Mouse (Mus musculus): ENCODE results near the gene Lmo1. TPM values are rescaled to one million over a fixed set of nuclear protein-coding genes. Genes with fewer than 3 reads are reported as not detected.

Gene Lmo1
- polyA plus RNA-seq, 1 experiment from 2014 or later, result 2.9 TPM

- Histone ChIP-seq H3K27ac (ENCODE audit: low read depth) (no peak overlapping the region), H3K9me3 (ENCODE audit: control insufficient read depth, low read length) (no peaks in the 10 kb centered on the region), H3K36me3 (ENCODE audit: control insufficient read depth, insufficient read depth, low read length) (no peaks in the 10 kb centered on the region), H3K4me2 (ENCODE audit: low read length) (no peak overlapping the region), H3K4me1 (replicated peaks; ENCODE audit: control insufficient read depth, insufficient read depth, low read length) (peaks cover 3% of the 10 kb centered on the region), H3K9ac (ENCODE audit: low read length) (no peak overlapping the region), H3K4me3 (ENCODE audit: low read depth, low read length) (no peak overlapping the region), H3K27me3 (replicated peaks; ENCODE audit: control insufficient read depth, insufficient read depth, low read length) (peaks cover 44% of the 10 kb centered on the region)
- DNase-seq (ENCODE audit: low spot score), result no peak
- no peak for ATAC-seq (replicated peaks; ENCODE audit: low FRiP score, low TSS enrichment, low read depth)
- 85% methylated on average over 7 of the region's 7 CpGs for WGBS
Observed at GRCm38 (mm10) chr7:109168716-109169115, 6.3 kb downstream of the Lmo1 start.

GRCm38 (mm10) chr7:109165931-109166585 lies 8.9 kb downstream of the Lmo1 start:
- 70% methylated on average over 17 of the region's 17 CpGs for WGBS
- no peak overlapping the region for H3K4me3 ChIP-seq (ENCODE audit: low read depth, low read length)
- ATAC-seq (replicated peaks; ENCODE audit: low FRiP score, low TSS enrichment, low read depth), result no peak

GRCm38 (mm10) chr7:109154331-109154730 lies 20.7 kb downstream of the Lmo1 start:
- Histone ChIP-seq H3K27ac (ENCODE audit: low read depth) (no peak overlapping the region), H3K36me3 (ENCODE audit: control insufficient read depth, insufficient read depth, low read length) (no peaks in the 10 kb centered on the region), H3K9ac (ENCODE audit: low read length) (no peak overlapping the region), H3K9me3 (ENCODE audit: control insufficient read depth, low read length) (no peaks in the 10 kb centered on the region), H3K27me3 (replicated peaks; ENCODE audit: control insufficient read depth, insufficient read depth, low read length) (no peaks in the 10 kb centered on the region), H3K4me3 (ENCODE audit: low read depth, low read length) (no peak overlapping the region), H3K4me1 (replicated peaks; ENCODE audit: control insufficient read depth, insufficient read depth, low read length) (no peaks in the 10 kb centered on the region), H3K4me2 (ENCODE audit: low read length) (no peak overlapping the region)
- WGBS, result 76% methylated on average over 11 of the region's 11 CpGs
- ATAC-seq (replicated peaks; ENCODE audit: low FRiP score, low TSS enrichment, low read depth) (no peak), DNase-seq (ENCODE audit: low spot score) (no peak)

More at GRCm38 (mm10) chr7:109165931-109166585, 8.9 kb downstream of the Lmo1 start:
- Histone ChIP-seq H3K27ac (ENCODE audit: low read depth) (no peak overlapping the region), H3K9ac (ENCODE audit: low read length) (no peak overlapping the region), H3K4me1 (replicated peaks; ENCODE audit: control insufficient read depth, insufficient read depth, low read length) (peaks cover 3% of the 10 kb centered on the region), H3K4me2 (ENCODE audit: low read length) (no peak overlapping the region), H3K27me3 (replicated peaks; ENCODE audit: control insufficient read depth, insufficient read depth, low read length) (peaks cover 27% of the 10 kb centered on the region), H3K36me3 (ENCODE audit: control insufficient read depth, insufficient read depth, low read length) (no peaks in the 10 kb centered on the region), H3K9me3 (ENCODE audit: control insufficient read depth, low read length) (no peaks in the 10 kb centered on the region)
- DNase-seq (ENCODE audit: low spot score), result no peak

- Histone ChIP-seq H3K4me1 (replicated peaks; ENCODE audit: control insufficient read depth, insufficient read depth, low read length) (no peaks in the 10 kb centered on the region), H3K27ac (ENCODE audit: low read depth) (no peak overlapping the region), H3K9me3 (ENCODE audit: control insufficient read depth, low read length) (no peaks in the 10 kb centered on the region), H3K27me3 (replicated peaks; ENCODE audit: control insufficient read depth, insufficient read depth, low read length) (no peaks in the 10 kb centered on the region), H3K9ac (ENCODE audit: low read length) (no peak overlapping the region), H3K36me3 (ENCODE audit: control insufficient read depth, insufficient read depth, low read length) (no peaks in the 10 kb centered on the region), H3K4me2 (ENCODE audit: low read length) (no peak overlapping the region), H3K4me3 (ENCODE audit: low read depth, low read length) (no peak overlapping the region)
- ATAC-seq (replicated peaks; ENCODE audit: low FRiP score, low TSS enrichment, low read depth) (no peak), DNase-seq (ENCODE audit: low spot score) (no peak)
- WGBS, result 79% methylated on average over 5 of the region's 5 CpGs
Observed at GRCm38 (mm10) chr7:109153538-109153937, 21.5 kb downstream of the Lmo1 start.

- ATAC-seq (replicated peaks; ENCODE audit: low FRiP score, low TSS enrichment, low read depth), result no peak
- DNase-seq (ENCODE audit: low spot score), result no peak
Observed at GRCm38 (mm10) chr7:109151088-109151487, 23.9 kb downstream of the Lmo1 start.

GRCm38 (mm10) chr7:109145211-109145610 lies 29.8 kb downstream of the Lmo1 start:
- ATAC-seq (replicated peaks; ENCODE audit: low FRiP score, low TSS enrichment, low read depth), result no peak
- H3K9me3 ChIP-seq (ENCODE audit: control insufficient read depth, low read length), result no peaks in the 10 kb centered on the region
- no peak overlapping the region for H3K27ac ChIP-seq (ENCODE audit: low read depth)
- WGBS, result 44% methylated on average over 8 of the region's 8 CpGs
- H3K4me1 ChIP-seq (replicated peaks; ENCODE audit: control insufficient read depth, insufficient read depth, low read length), result peaks cover 3% of the 10 kb centered on the region; the same call in 1 of the 2 replicates
- DNase-seq (ENCODE audit: low spot score), result no peak
- no peak overlapping the region for H3K4me3 ChIP-seq (ENCODE audit: low read depth, low read length)
- H3K9ac ChIP-seq (ENCODE audit: low read length), result no peak overlapping the region
- no peak overlapping the region for H3K4me2 ChIP-seq (ENCODE audit: low read length)
- no peaks in the 10 kb centered on the region for H3K36me3 ChIP-seq (ENCODE audit: control insufficient read depth, insufficient read depth, low read length)
- no peaks in the 10 kb centered on the region; the same call in 1 of the 2 replicates for H3K27me3 ChIP-seq (replicated peaks; ENCODE audit: control insufficient read depth, insufficient read depth, low read length)

More at GRCm38 (mm10) chr7:109151088-109151487, 23.9 kb downstream of the Lmo1 start:
- Histone ChIP-seq H3K4me3 (ENCODE audit: low read depth, low read length) (no peak overlapping the region), H3K36me3 (ENCODE audit: control insufficient read depth, insufficient read depth, low read length) (no peaks in the 10 kb centered on the region), H3K9ac (ENCODE audit: low read length) (no peak overlapping the region), H3K9me3 (ENCODE audit: control insufficient read depth, low read length) (no peaks in the 10 kb centered on the region), H3K4me2 (ENCODE audit: low read length) (no peak overlapping the region), H3K4me1 (replicated peaks; ENCODE audit: control insufficient read depth, insufficient read depth, low read length) (no peaks in the 10 kb centered on the region), H3K27ac (ENCODE audit: low read depth) (no peak overlapping the region), H3K27me3 (replicated peaks; ENCODE audit: control insufficient read depth, insufficient read depth, low read length) (no peaks in the 10 kb centered on the region)
- 84% methylated on average over 4 of the region's 4 CpGs for WGBS

- Histone ChIP-seq H3K9me3 (ENCODE audit: control insufficient read depth, low read length) (no peaks in the 10 kb centered on the region), H3K4me1 (replicated peaks; ENCODE audit: control insufficient read depth, insufficient read depth, low read length) (peaks cover 3% of the 10 kb centered on the region; the same call in 1 of the 2 replicates), H3K27me3 (replicated peaks; ENCODE audit: control insufficient read depth, insufficient read depth, low read length) (no peaks in the 10 kb centered on the region; the same call in 1 of the 2 replicates), H3K9ac (ENCODE audit: low read length) (no peak overlapping the region), H3K4me2 (ENCODE audit: low read length) (no peak overlapping the region), H3K4me3 (ENCODE audit: low read depth, low read length) (no peak overlapping the region), H3K36me3 (ENCODE audit: control insufficient read depth, insufficient read depth, low read length) (no peaks in the 10 kb centered on the region), H3K27ac (ENCODE audit: low read depth) (no peak overlapping the region)
- no peak for DNase-seq (ENCODE audit: low spot score)
- WGBS, result 37% methylated on average over 11 of the region's 11 CpGs
- no peak for ATAC-seq (replicated peaks; ENCODE audit: low FRiP score, low TSS enrichment, low read depth)
Observed at GRCm38 (mm10) chr7:109144705-109145104, 30.3 kb downstream of the Lmo1 start.

- Histone ChIP-seq H3K4me1 (replicated peaks; ENCODE audit: control insufficient read depth, insufficient read depth, low read length) (peaks cover 3% of the 10 kb centered on the region; the same call in 1 of the 2 replicates), H3K4me2 (ENCODE audit: low read length) (no peak overlapping the region), H3K27me3 (replicated peaks; ENCODE audit: control insufficient read depth, insufficient read depth, low read length) (no peaks in the 10 kb centered on the region; the same call in 1 of the 2 replicates), H3K36me3 (ENCODE audit: control insufficient read depth, insufficient read depth, low read length) (no peaks in the 10 kb centered on the region), H3K27ac (ENCODE audit: low read depth) (no peak overlapping the region), H3K9ac (ENCODE audit: low read length) (no peak overlapping the region), H3K4me3 (ENCODE audit: low read depth, low read length) (no peak overlapping the region), H3K9me3 (ENCODE audit: control insufficient read depth, low read length) (no peaks in the 10 kb centered on the region)
- no peak for ATAC-seq (replicated peaks; ENCODE audit: low FRiP score, low TSS enrichment, low read depth)
- 71% methylated on average over 2 of the region's 2 CpGs for WGBS
- DNase-seq (ENCODE audit: low spot score), result no peak
Observed at GRCm38 (mm10) chr7:109142564-109142963, 32.4 kb downstream of the Lmo1 start.

- Histone ChIP-seq H3K9me3 (ENCODE audit: control insufficient read depth, low read length) (no peaks in the 10 kb centered on the region), H3K4me1 (replicated peaks; ENCODE audit: control insufficient read depth, insufficient read depth, low read length) (peaks cover 3% of the 10 kb centered on the region; the same call in 1 of the 2 replicates), H3K27ac (ENCODE audit: low read depth) (no peak overlapping the region), H3K36me3 (ENCODE audit: control insufficient read depth, insufficient read depth, low read length) (no peaks in the 10 kb centered on the region), H3K4me2 (ENCODE audit: low read length) (no peak overlapping the region), H3K27me3 (replicated peaks; ENCODE audit: control insufficient read depth, insufficient read depth, low read length) (no peaks in the 10 kb centered on the region; the same call in 1 of the 2 replicates), H3K9ac (ENCODE audit: low read length) (no peak overlapping the region), H3K4me3 (ENCODE audit: low read depth, low read length) (no peak overlapping the region)
- DNase-seq (ENCODE audit: low spot score), result no peak
- 74% methylated on average over 3 of the region's 3 CpGs for WGBS
- no peak for ATAC-seq (replicated peaks; ENCODE audit: low FRiP score, low TSS enrichment, low read depth)
Observed at GRCm38 (mm10) chr7:109141753-109142152, 33.3 kb downstream of the Lmo1 start.
